Mouse (Mus musculus): ENCODE results near the gene Arsk. TPM values are rescaled to one million over a fixed set of nuclear protein-coding genes. Genes with fewer than 3 reads are reported as not detected.

Arsk gene
- polyA plus RNA-seq (2015; fragmentation: Nextera tagmentation; extraction: Ambion mirVana) = 9.3 and 10.5 TPM in 2 replicates

DNA sequence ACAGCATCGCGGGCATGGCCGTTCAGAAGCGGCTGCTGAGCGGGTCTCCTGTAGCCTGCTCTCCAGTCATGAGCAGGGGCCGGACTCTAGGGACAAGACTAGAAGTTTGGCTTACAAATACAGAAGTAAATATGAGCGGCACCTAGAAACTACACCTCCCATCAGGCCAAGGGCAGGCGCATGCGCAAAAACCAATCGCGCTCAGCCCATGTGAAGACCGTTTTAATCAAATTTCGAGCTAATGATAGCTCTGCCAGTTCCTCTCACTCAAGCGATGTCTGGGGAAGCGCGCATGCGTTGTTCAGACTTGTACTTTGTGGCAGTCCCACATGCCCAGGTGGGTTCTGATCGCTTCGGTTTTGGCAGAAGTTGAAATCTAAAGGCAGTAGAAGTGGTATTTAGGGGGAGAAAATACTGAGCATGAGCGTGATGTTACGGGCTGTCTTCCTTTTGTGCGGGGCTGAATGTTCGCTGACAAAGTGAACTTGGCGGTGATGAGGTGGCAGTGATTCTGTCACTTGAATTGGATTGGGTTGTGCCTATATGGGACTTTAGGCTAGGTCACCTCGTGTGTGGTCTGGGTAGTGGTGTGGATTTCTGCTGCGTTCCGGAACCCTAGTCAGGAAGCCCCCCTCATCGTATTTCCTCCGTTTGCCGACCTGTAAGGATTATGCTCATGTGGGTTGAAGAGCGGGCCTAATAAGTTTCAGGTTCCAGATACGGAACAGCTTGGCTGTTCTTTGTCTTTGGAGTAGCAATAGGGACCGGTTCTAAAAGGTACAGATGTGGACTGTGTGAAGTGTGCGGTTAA is at the start of gene Arsk, which contains the start of gene Ttc37:
TSS of gene Arsk (minus strand) at position 168 of the 811 bp plus-strand sequence.
TSS of gene Ttc37 (plus strand) at position 242 of the 811 bp plus-strand sequence.
- ATAC-seq (replicated peaks; ENCODE audit: low FRiP score) = peak; percentile 98
- peak within 1 kb of the TSS; percentile 89 for H3K27ac ChIP-seq

DNA sequence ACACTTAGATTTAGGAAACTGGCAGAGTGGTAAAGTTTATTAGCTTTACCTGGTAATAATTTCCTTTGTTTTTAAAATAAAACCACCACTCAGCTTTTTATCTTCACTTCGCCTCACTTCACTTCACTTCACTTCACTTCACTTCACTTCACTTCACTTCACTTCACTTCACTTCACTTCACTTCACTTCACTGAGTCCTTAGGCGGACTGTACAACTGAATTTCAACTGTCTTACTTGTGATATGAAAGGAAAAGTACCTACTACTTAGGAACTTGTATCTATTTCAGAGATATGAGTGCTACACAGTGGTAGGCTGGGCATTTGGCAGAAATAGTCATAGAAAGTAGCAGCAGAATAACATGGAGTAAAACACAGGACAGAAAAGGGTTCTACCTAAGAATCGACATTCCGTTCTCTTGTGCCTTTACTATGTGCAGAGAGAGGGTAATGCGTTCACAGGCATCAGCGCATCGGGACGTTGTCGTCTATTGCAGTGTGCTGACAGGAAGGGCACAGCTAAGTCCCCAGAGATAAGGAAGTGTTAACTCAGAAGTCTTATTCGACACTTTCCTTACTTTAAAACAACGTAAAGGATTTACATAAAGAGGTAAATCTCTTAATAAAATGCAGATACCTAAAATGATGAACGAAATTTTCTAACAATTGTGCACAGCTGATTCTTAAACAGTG is 42.8 kb upstream of the Arsk start:
- Histone ChIP-seq H3K4me3 (replicated peaks) (no peak overlapping the region), H3K4me2 (no peak overlapping the region), H3K36me3 (peaks cover 56% of the 10 kb centered on the region), H3K27ac (no peak overlapping the region), H3K9me3 (replicated peaks) (no peaks in the 10 kb centered on the region), H3K4me1 (no peaks in the 10 kb centered on the region), H3K9ac (no peak overlapping the region), H3K27me3 (no peaks in the 10 kb centered on the region)
- 69% methylated on average over 12 of the region's 12 CpGs for WGBS
- ATAC-seq (replicated peaks; ENCODE audit: low FRiP score) = no peak

More for the DNA sequence above, at the start of gene Arsk, which contains the start of gene Ttc37:
- H3K27me3 ChIP-seq = no peaks in the 10 kb centered on the region
- peaks cover 23% of the 10 kb centered on the region for H3K36me3 ChIP-seq
- H3K4me1 ChIP-seq = peaks cover 6% of the 10 kb centered on the region
- H3K9me3 ChIP-seq (replicated peaks) = no peaks in the 10 kb centered on the region
- peak within 1 kb of the TSS; percentile 70 for H3K9ac ChIP-seq
- under 1% methylated on average over 34 of the region's 34 CpGs for WGBS
- peak within 1 kb of the TSS; percentile 77 for H3K4me3 ChIP-seq (replicated peaks)
- H3K4me2 ChIP-seq = peak within 1 kb of the TSS; percentile 63

DNA sequence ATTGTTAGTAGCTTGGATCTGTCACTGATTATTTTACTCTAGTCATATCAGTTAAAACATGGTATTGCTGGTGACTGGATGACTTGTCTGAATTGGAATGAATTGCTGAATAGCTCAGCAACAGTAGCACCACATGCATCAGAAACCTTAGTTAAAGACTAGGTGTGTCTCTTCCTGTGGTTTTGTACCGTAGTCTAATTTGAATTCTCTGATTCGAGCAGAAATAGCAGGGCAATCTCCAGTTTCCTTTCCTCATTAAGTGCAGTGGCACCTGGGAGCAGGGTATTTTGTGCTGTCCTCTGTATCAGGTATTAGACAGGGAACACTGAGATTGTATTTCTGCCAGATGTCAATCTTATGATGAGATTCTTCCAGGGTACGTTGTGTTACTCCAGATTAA is 40.4 kb upstream of the Arsk start:
- Histone ChIP-seq H3K4me2 (no peak overlapping the region), H3K27me3 (no peaks in the 10 kb centered on the region), H3K9me3 (replicated peaks) (no peaks in the 10 kb centered on the region), H3K9ac (no peak overlapping the region), H3K4me3 (replicated peaks) (no peak overlapping the region), H3K4me1 (no peaks in the 10 kb centered on the region), H3K36me3 (peaks cover 68% of the 10 kb centered on the region), H3K27ac (no peak overlapping the region)
- no peak for ATAC-seq (replicated peaks; ENCODE audit: low FRiP score)
- 88% methylated on average over 3 of the region's 3 CpGs for WGBS

DNA sequence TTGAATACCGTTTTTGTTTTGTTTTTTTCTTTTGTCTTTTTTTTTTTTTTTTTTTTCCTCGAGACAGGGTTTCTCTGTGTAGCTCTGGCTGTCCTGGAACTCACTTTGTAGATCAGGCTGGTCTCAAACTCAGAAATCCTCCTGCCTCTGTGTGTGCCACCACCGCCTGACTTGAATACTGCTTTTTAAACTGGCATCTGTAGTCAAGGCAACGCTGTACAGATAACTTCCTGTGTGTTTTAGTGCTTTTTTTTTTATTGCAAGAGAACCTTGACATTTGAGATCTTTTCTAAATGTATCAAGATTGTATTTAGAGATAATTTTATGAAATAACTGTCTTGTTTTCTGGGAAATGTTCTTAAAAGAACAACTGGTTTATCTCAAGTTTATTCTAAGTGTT is 34.0 kb upstream of the Arsk start:
- Histone ChIP-seq H3K4me3 (replicated peaks) (no peak overlapping the region), H3K9ac (no peak overlapping the region), H3K36me3 (peaks cover 79% of the 10 kb centered on the region), H3K4me2 (no peak overlapping the region), H3K27me3 (no peaks in the 10 kb centered on the region), H3K27ac (no peak overlapping the region), H3K4me1 (no peaks in the 10 kb centered on the region), H3K9me3 (replicated peaks) (no peaks in the 10 kb centered on the region)
- ATAC-seq (replicated peaks; ENCODE audit: low FRiP score) = no peak
- 94% methylated on average over 4 of the region's 4 CpGs for WGBS

DNA sequence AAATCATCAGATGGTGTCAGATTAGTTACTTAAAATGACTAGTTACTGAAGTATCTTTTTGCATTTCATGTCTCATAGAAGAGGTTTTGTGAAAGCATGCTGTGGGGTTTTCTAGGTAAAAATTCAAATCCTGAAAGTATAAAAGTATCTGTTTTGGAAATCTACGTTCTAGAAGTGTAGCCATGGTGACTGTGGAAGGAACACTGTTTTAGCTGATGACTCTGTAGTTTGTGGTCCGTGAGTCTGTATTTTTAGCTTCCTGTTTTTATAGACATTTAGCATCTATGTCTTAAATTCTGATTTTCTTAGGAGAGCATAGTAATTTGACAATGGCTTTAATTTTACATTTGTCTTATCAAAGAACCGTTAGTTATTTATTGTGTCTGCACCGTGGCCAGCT is 30.3 kb upstream of the Arsk start:
- Histone ChIP-seq H3K9ac (no peak overlapping the region), H3K4me3 (replicated peaks) (no peak overlapping the region), H3K9me3 (replicated peaks) (no peaks in the 10 kb centered on the region), H3K4me2 (no peak overlapping the region), H3K4me1 (no peaks in the 10 kb centered on the region), H3K27me3 (no peaks in the 10 kb centered on the region), H3K36me3 (peaks cover 84% of the 10 kb centered on the region), H3K27ac (no peak overlapping the region)
- ATAC-seq (replicated peaks; ENCODE audit: low FRiP score) = no peak
- 83% methylated on average over 4 of the region's 4 CpGs for WGBS

DNA sequence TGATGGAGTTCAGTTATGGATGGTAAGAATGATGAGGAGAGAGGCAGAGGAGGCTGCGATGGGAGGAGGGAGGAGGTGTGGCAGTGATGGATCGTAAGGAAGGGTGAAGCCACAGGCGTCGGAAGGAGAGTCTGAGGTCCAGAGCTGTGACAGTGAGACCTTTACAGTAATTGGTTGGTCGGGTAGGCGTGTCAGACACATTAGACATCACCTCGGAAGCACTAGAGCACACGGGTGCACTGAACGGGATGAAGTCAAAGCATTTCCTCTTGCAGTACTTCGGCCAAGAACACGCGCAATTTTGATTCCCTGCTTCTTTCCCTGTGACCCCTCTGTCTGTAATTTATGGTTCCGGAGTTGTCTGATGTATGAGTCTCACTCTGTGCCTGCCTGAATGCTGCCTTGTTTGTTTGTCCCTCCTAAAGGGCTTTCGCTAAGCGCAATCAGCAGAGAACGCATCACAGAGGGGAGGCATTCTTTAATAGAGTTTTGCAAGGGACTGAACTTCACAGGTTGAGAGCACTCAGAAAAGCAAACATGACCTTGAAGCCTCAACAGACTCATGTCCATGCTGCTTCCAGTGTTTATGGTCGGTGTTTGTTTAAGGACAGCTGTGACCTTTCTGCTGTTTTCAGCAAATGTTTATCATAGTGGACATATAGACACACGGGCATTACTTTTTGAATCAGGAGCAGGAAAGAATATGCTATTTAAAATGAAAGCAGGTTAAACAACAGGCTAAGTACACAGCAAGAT is 10.8 kb upstream of the Arsk start:
- ATAC-seq (replicated peaks; ENCODE audit: low FRiP score) = no peak
- 80% methylated on average over 18 of the region's 18 CpGs for WGBS
- peaks cover 59% of the 10 kb centered on the region for H3K36me3 ChIP-seq

DNA sequence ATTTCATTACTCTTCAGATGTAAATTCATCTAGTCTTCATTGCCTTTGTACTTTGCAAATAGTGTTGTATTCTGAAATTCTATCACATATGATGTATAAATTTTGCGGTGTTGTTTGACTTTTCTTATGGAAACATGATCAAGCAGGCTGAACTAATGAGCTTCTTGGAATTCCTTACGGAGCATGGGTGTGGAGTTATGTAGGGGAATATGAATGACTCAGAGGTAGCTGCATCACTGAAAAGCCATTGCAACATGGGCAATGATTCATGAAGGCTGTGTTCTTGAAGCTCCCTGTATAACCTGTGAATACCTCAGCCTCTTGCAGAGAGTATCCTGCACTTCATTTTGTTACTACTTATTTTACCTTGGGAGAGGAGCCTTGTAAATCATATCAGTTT is 3.5 kb upstream of the Arsk start:
- no peak overlapping the region for H3K27ac ChIP-seq
- H3K9me3 ChIP-seq (replicated peaks) = no peaks in the 10 kb centered on the region
- H3K4me3 ChIP-seq (replicated peaks) = no peak overlapping the region
- no peak for ATAC-seq (replicated peaks; ENCODE audit: low FRiP score)
- H3K4me2 ChIP-seq = no peak overlapping the region
- WGBS = 81% methylated on average over 2 of the region's 2 CpGs
- no peaks in the 10 kb centered on the region for H3K27me3 ChIP-seq
- H3K4me1 ChIP-seq = peaks cover 6% of the 10 kb centered on the region
- no peak overlapping the region for H3K9ac ChIP-seq
- H3K36me3 ChIP-seq = peaks cover 30% of the 10 kb centered on the region

More for the DNA sequence above, 10.8 kb upstream of the Arsk start:
- Histone ChIP-seq H3K4me1 (no peaks in the 10 kb centered on the region), H3K27ac (no peak overlapping the region), H3K9ac (no peak overlapping the region), H3K27me3 (no peaks in the 10 kb centered on the region), H3K4me3 (replicated peaks) (no peak overlapping the region), H3K9me3 (replicated peaks) (no peaks in the 10 kb centered on the region), H3K4me2 (no peak overlapping the region)

DNA sequence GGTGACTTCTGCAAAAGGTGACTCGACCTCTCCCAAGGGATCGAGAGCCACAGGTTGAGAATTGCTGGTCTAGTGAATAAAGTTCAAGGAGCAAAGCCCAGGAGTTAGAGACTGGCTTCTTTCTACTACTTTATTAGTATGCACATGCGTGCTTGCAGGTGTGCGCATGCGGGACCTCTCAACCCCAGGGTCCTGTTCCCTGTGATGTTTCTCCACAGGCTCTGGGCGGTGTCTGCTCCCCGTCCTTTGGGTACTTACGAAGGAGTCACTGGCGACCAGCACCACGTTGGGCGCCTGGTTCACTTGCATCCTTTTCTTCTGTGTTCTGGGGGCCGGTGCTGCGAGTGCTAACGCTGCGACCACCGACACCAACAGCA is 356 bp downstream of the Arsk start:
- peaks cover 20% of the 10 kb centered on the region for H3K36me3 ChIP-seq
- H3K27me3 ChIP-seq = no peaks in the 10 kb centered on the region
- 3% methylated on average over 16 of the region's 16 CpGs for WGBS
- peak overlapping the region; percentile 89 for H3K27ac ChIP-seq
- peak overlapping the region; percentile 77 for H3K4me3 ChIP-seq (replicated peaks)
- H3K4me1 ChIP-seq = peaks cover 6% of the 10 kb centered on the region
- H3K9me3 ChIP-seq (replicated peaks) = no peaks in the 10 kb centered on the region
- H3K4me2 ChIP-seq = peak overlapping the region; percentile 63
- peak; percentile 87 for ATAC-seq (replicated peaks; ENCODE audit: low FRiP score)
- peak overlapping the region; percentile 60 for H3K9ac ChIP-seq

DNA sequence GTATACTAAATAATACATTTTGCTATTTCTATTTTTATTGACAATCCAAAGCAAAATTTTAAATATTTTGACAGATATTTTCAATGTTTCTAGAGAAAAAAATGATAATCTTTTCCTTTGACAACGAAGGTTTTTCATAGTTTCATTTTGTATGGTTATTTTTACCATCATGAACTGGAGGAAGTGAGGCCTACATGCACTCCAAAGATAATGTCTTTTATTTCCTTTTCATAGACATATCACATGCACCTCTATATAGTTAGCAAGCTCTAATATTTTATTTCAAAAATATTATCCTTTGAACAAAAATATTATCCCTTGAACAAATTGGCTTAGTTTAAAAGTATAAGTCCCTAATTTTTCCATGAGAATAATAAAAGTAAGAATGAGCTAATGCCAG is 24.1 kb downstream of the Arsk start:
- no peak overlapping the region for H3K4me3 ChIP-seq (replicated peaks)
- H3K27ac ChIP-seq = no peak overlapping the region
- 73% methylated on average over 1 of the region's 1 CpGs for WGBS
- no peaks in the 10 kb centered on the region for H3K9me3 ChIP-seq (replicated peaks)
- H3K9ac ChIP-seq = no peak overlapping the region
- H3K27me3 ChIP-seq = no peaks in the 10 kb centered on the region
- no peak for ATAC-seq (replicated peaks; ENCODE audit: low FRiP score)
- H3K4me2 ChIP-seq = no peak overlapping the region
- no peaks in the 10 kb centered on the region for H3K36me3 ChIP-seq
- H3K4me1 ChIP-seq = no peaks in the 10 kb centered on the region

DNA sequence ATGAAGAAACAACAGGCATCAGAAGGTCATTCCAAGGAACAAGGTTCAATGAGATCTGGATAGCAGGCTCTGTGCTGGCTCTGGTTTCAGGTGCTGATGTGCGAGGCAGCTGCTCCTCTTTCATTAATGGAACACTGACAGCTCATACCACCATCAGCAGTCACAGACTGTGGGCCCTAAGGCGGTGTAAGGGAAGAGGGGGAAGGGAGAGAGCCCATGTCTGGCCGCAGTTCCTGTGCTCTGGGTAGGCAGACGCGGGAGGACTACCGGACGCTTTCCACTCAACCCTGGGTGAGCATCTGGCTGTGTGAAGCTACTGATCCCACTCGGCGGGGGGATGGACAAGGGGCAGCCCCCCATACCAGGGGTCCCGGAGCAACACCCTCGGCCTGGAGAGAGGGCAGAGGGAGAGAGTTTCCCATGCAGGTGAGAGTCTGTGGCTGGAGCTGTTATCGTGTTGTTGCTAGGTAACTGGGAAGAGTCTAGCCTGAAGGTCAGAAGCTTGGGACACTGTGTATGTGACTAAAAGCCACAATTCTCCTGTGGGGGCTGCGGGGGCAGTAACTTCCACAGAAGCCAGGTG is 34.0 kb downstream of the Arsk start:
- peaks cover 11% of the 10 kb centered on the region; the same call in 1 of the 2 replicates for H3K36me3 ChIP-seq
- H3K27me3 ChIP-seq = no peaks in the 10 kb centered on the region
- no peak overlapping the region for H3K4me3 ChIP-seq (replicated peaks)
- no peaks in the 10 kb centered on the region for H3K9me3 ChIP-seq (replicated peaks)
- H3K27ac ChIP-seq = no peak overlapping the region
- 0 out of 2 replicates have a peak, but pooled peaks cover 7% of the 10 kb centered on the region for H3K4me1 ChIP-seq
- peak; percentile 65 for ATAC-seq (replicated peaks; ENCODE audit: low FRiP score)
- H3K9ac ChIP-seq = no peak overlapping the region
- 83% methylated on average over 13 of the region's 13 CpGs for WGBS
- 0 out of 2 replicates have a peak overlapping the region, but pooled peaks have one; percentile 2 for H3K4me2 ChIP-seq

DNA sequence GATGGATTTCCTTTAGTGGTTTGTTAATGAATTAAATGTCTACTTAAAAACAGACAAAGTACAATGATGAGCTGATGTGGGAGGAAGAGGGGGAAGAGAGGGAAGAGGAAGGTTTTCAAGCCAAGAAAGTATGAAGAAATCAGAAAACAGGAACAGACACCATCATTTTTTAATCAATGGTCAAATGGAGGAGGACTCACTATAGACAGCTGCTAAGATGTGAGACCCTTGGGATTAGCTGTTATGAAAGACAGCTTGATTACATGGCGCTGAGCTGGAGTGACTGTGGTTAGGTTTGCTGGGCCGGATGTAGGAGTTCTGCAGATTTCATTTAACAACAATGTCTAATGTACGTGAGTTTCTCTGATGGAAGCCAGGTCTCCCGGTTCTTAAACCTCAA is 34.9 kb downstream of the Arsk start:
- Histone ChIP-seq H3K9ac (no peak overlapping the region), H3K27ac (no peak overlapping the region), H3K27me3 (no peaks in the 10 kb centered on the region), H3K9me3 (replicated peaks) (no peaks in the 10 kb centered on the region), H3K36me3 (peaks cover 11% of the 10 kb centered on the region; the same call in 1 of the 2 replicates), H3K4me1 (0 out of 2 replicates have a peak, but pooled peaks cover 7% of the 10 kb centered on the region), H3K4me3 (replicated peaks) (no peak overlapping the region), H3K4me2 (no peak overlapping the region)
- WGBS = 74% methylated on average over 4 of the region's 4 CpGs
- no peak for ATAC-seq (replicated peaks; ENCODE audit: low FRiP score)
